Mouse (Mus musculus) cortical plate, adult 2 months (tissue): Measurements from ENCODE around the gene Sox6. TPM values are rescaled to one million over a fixed set of nuclear protein-coding genes. Genes with fewer than 3 reads are reported as not detected.

Experiments
- H3K27ac ChIP-seq: fragments of 200-500 bp; 2 replicates; pipeline ENCODE4 v1.5.1; 2012; ENCODE audit warnings: low read length, control low read depth, inconsistent platforms; ENCODE audit not compliant: insufficient read depth
- H3K4me1 ChIP-seq: fragments of 200-500 bp; 2 replicates; pipeline ENCODE4 v1.6.1; 2011; ENCODE audit warnings: low read length; ENCODE audit not compliant: control insufficient read depth, insufficient read depth
- H3K4me3 ChIP-seq: fragments of 200-500 bp; 2 replicates; pipeline ENCODE4 v1.5.1; 2011; ENCODE audit warnings: mild to moderate bottlenecking, low read length, control low read depth; ENCODE audit not compliant: insufficient read depth
- CTCF ChIP-seq: fragments of 200-500 bp; IDR thresholded peaks from 2 replicates; pipeline ENCODE4 v1.5.1; 2011; ENCODE audit warnings: mild to moderate bottlenecking, control low read depth, low read length; ENCODE audit not compliant: insufficient read depth; ENCODE audit errors: extremely low read depth
- POLR2A ChIP-seq: fragments of 200-500 bp; IDR thresholded peaks from 2 replicates; pipeline ENCODE4 v1.6.1; 2011; ENCODE audit warnings: mild to moderate bottlenecking, low read length, control low read depth; ENCODE audit not compliant: insufficient read depth; ENCODE audit errors: extremely low read depth
- polyA plus RNA-seq: library from polyadenylated mRNA; depleted of rRNA; stranded (reverse); fragments of >200 nt; gene quantifications from 2 replicates; pipeline ENCODE4 v1.2.3, GENCODE M21; 2012

Sox6 gene
- polyA plus RNA-seq, 1 experiment, result 9.8 TPM

- Histone ChIP-seq H3K4me1 (no peaks in the 10 kb centered on the region), H3K27ac (no peak overlapping the region), H3K4me3 (no peak overlapping the region)
- TF ChIP-seq CTCF (no peak), POLR2A (no peak)
Observed at GRCm38 (mm10) chr7:115745672-115746253, 292.8 kb downstream of the Sox6 start.

GRCm38 (mm10) chr7:115734137-115734536, 304.5 kb downstream of the Sox6 start:
- H3K4me3 ChIP-seq, result no peak overlapping the region

DNA sequence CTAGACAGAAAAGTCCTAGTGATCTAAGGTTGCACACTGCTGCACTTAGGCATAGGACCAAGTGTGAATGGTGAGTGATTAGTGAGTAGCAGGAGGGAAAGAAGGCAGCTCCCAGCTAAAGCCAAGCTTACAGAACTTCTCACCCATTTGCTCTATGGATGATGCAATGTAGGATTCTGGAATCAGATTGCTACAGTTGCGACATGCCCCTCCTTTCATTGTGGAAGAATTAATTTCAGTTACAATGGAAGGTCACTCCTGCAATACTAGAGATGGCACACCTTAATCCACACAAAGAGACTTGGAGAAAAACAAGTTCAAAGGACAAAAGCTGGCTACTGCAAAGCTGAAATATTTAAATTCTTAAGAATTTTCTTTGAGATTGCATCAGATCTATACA, 305.8 kb downstream of the Sox6 start:
- H3K27ac ChIP-seq, result no peak overlapping the region
- H3K4me1 ChIP-seq, result no peaks in the 10 kb centered on the region
- H3K4me3 ChIP-seq, result no peak overlapping the region
- TF ChIP-seq CTCF (no peak), POLR2A (no peak)

More at GRCm38 (mm10) chr7:115734137-115734536, 304.5 kb downstream of the Sox6 start:
- H3K27ac ChIP-seq, result no peak overlapping the region
- no peaks in the 10 kb centered on the region for H3K4me1 ChIP-seq
- TF ChIP-seq POLR2A (no peak), CTCF (no peak)

- TF ChIP-seq CTCF, result no peak
- no peak for TF ChIP-seq POLR2A
Observed at GRCm38 (mm10) chr7:115726776-115727175, 311.8 kb downstream of the Sox6 start.

DNA sequence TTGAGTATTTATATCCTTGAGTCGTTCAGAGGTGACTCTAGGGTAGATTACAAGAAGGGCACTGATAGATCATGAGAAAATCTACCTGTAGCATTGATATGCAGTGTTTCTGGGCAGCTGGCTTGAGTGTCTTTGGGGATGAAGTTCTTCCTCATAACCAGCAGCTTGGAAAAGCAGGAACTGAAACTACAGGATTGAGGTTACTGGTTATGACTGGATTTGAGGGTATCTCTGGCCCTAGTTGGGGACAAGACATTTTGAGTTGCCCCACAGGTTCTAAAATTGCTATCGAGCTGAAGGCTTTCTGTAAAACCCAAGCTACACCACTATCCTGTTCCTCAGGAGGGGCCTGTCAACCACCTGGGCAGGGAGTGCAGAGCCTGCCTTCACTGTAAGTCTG, 314.2 kb downstream of the Sox6 start:
- Histone ChIP-seq H3K4me1 (peaks cover 3% of the 10 kb centered on the region), H3K4me3 (no peak overlapping the region), H3K27ac (no peak overlapping the region)
- TF ChIP-seq POLR2A, result no peak
- no peak for TF ChIP-seq CTCF

More at GRCm38 (mm10) chr7:115726776-115727175, 311.8 kb downstream of the Sox6 start:
- Histone ChIP-seq H3K4me1 (peaks cover 3% of the 10 kb centered on the region), H3K27ac (no peak overlapping the region), H3K4me3 (no peak overlapping the region)

DNA sequence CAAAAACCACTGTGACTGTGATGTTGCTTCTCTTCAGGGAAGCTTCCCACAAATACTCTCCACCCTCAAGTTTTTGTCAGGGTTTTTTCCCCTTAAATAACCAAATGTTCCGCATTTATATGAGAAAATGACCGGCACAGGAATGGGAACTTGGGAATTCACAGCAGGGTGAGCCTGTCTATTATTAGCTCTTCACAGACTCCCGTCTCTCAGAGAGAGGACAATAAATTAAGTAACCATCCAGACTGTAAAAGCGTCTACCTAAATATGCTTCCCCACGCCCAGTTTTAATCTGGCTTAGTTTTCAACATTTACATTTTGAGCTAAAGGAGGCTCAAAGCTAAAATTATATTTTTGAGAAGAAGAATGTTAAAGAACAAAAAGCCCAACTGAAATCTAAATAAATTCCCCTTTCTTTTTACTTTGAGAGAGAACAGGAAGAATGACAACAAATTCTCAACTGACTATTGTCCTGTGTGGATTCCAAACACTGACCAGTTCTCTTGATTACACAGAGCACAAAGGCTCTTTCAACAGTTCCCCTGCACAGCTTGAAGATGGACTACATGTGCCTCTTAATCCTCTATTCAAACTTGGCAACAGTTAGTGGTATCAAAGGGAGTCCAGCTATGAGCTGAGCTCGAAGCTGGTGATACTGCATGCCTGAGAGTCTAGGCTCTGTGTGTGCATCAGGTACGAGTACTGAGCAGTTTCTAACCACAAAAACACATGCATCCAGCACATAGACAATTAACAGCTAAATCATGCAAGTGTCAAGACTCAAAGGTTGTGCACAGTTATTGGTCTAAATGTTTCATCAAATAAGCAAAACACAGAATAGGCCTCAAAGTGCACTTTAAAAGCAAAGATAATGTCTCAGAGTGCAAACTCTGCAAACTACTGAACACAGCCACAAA, 316.7 kb downstream of the Sox6 start:
- Histone ChIP-seq H3K27ac (no peak overlapping the region), H3K4me1 (peaks cover 3% of the 10 kb centered on the region), H3K4me3 (no peak overlapping the region)
- TF ChIP-seq CTCF (no peak), POLR2A (no peak)

DNA sequence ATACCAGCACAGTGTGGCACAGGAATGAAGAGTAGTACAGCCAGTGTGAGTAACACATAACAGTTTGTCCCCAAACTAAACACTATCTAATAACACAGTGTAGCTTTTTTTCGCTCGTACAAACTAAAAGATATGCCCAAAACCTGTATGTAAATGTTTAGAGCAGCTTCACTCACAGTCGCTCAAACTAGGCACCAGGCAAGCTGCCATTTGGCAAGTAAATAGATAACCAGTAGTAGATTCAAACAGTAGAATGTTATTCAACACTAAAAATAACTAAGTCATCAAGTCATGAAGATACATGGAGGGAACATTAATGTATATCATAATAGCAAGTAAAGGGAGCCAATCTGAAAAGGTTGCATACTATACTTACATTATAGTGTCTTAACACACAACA, 318.8 kb downstream of the Sox6 start:
- Histone ChIP-seq H3K4me3 (no peak overlapping the region), H3K27ac (no peak overlapping the region), H3K4me1 (peaks cover 3% of the 10 kb centered on the region)
- TF ChIP-seq POLR2A (no peak), CTCF (no peak)

- Histone ChIP-seq H3K4me1 (peaks cover 4% of the 10 kb centered on the region), H3K27ac (no peak overlapping the region), H3K4me3 (no peak overlapping the region)
- no peak for TF ChIP-seq CTCF
- no peak for TF ChIP-seq POLR2A
Observed at GRCm38 (mm10) chr7:115706141-115706540, 332.5 kb downstream of the Sox6 start.

DNA sequence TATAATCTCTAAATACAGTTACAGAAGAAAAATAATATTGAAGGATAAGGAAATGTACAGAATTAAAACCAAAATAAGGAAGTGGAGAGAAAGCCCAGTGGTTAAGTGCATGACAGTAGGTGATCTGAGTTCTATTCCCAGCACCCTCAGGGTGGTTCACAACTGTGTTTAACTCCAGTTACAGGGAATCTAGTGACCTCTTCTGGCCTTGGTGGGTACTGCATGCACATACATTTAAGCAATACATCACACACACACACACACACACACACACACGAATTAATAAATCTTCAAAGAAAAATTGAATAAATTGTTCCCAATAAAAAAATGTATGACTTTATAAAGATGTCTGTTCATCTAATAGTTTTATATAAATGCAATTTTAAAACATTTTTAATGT, 340.5 kb downstream of the Sox6 start:
- Histone ChIP-seq H3K4me3 (no peak overlapping the region), H3K27ac (no peak overlapping the region), H3K4me1 (no peaks in the 10 kb centered on the region)
- TF ChIP-seq CTCF (no peak), POLR2A (no peak)

DNA sequence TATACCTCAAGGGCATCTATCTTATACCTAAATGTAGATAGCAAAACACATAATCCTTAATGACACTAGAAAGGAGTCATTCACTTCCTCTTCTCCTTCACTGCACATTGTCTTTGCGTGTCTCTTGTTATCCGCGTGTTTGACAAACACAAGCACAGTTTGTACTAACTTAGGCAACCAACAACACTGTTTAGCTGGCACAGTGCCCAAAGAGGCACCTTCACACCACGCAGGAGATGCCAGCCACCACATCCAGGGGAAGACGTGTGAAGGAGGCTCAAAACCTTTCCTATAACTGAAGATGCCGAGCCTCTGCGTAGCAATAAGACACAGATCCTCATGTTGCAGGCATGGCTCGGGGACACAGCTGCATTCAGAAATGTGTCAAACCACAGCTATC, 345.4 kb downstream of the Sox6 start:
- no peak overlapping the region for H3K4me3 ChIP-seq
- TF ChIP-seq POLR2A (no peak), CTCF (no peak)
- H3K27ac ChIP-seq, result no peak overlapping the region
- no peaks in the 10 kb centered on the region for H3K4me1 ChIP-seq
